Mouse (Mus musculus) stomach, embryonic 16.5 days (tissue): ENCODE data around the gene Dnph1. TPM values are rescaled to one million over a fixed set of nuclear protein-coding genes. Genes with fewer than 3 reads are reported as not detected.
"Not testable (repeated sequence)": the region's sequence is repeated elsewhere in the genome, so short reads cannot be mapped to it uniquely, and the experiment has no call there.

Source experiments
- ATAC-seq: fragments of 200-750 bp; cut with Nextera tagmentation; 2 replicates; pipeline ENCODE4 v1.8.0; 2017; ENCODE audit warnings: moderate number of reproducible peaks, moderate TSS enrichment; ENCODE audit not compliant: insufficient read depth, low FRiP score
- H3K27ac ChIP-seq: fragments of 300-500 bp; sonication (generic); 2 replicates; pipeline ENCODE4 v1.5.1; 2014; ENCODE audit warnings: low read length
- H3K27me3 ChIP-seq: fragments of 300-500 bp; sonication (generic); 2 replicates; pipeline ENCODE4 v1.6.1; 2014; ENCODE audit warnings: low read length, control low read depth, mixed read lengths; ENCODE audit not compliant: control insufficient read depth, insufficient read depth
- H3K36me3 ChIP-seq: fragments of 300-500 bp; sonication (generic); 2 replicates; pipeline ENCODE4 v1.6.1; 2014; ENCODE audit warnings: low read length; ENCODE audit not compliant: control insufficient read depth, insufficient read depth
- H3K4me1 ChIP-seq: fragments of 300-500 bp; sonication (generic); 2 replicates; pipeline ENCODE4 v1.6.1; 2014; ENCODE audit warnings: low read length, control low read depth, mixed read lengths; ENCODE audit not compliant: control insufficient read depth, insufficient read depth
- H3K4me2 ChIP-seq: fragments of 300-500 bp; sonication (generic); 2 replicates; pipeline ENCODE4 v1.6.1; 2014; ENCODE audit warnings: low read depth, low read length, mixed read lengths
- H3K4me3 ChIP-seq: fragments of 300-500 bp; sonication (generic); replicated peaks from 2 replicates; pipeline ENCODE4 v1.5.1; 2014; ENCODE audit warnings: mild to moderate bottlenecking, low read length
- H3K9ac ChIP-seq: fragments of 300-500 bp; sonication (generic); 2 replicates; pipeline ENCODE4 v1.6.1; 2014; ENCODE audit warnings: low read length
- H3K9me3 ChIP-seq: fragments of 300-500 bp; sonication (generic); replicated peaks from 2 replicates; pipeline ENCODE4 v1.6.1; 2016; ENCODE audit warnings: low read length, control low read depth; ENCODE audit not compliant: control insufficient read depth
- WGBS: fragments of 180-500 bp; shearing (Covaris S2); extraction: QIAGEN DNeasy Blood & Tissue Kit; methylation state at CpG from one replicate; pipeline ENCODE4 v1.1.7; 2014; 5-methylcytosine and 5-hydroxymethylcytosine counted together
- polyA plus RNA-seq: library from polyadenylated mRNA; unstranded; fragments of >200 nt; fragmentation: Nextera tagmentation; extraction: Ambion mirVana; gene quantifications from 2 replicates; pipeline ENCODE4 v1.2.1, GENCODE M21; 2015

Gene Dnph1
- polyA plus RNA-seq, 1 experiment from 2014 or later: 40.4 TPM

DNA sequence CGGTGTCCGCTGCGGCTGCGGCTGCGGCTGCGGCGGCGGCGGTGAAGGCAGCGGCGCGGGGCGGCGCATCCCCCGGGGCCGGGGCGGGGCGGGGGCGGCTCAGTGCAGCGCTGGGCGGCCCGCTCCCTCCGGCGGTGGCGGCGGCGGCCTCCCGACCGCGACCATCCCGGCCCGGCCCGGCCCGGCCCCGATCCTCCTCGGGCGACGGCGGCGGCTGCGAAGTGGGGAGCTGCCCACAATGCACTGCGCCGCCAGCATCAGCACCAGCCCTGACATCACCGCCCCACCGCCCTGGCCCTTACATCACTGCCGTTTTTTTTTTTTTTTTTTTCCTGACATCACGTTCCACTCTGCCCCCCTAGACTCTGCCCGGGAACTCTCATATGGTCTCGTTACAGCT lies 9.1 kb upstream of the Dnph1 start, which contains the start of gene Ttbk1:
Gene Ttbk1, minus strand, starts transcription at position 245 of the 400 bp plus-strand sequence.
- WGBS: under 1% methylated on average over 43 of the region's 49 CpGs
- peak within 1 kb of the TSS; percentile 41 for H3K4me3 ChIP-seq
- no peaks in the 10 kb centered on the region for H3K9me3 ChIP-seq
- peaks cover 6% of the 10 kb centered on the region for H3K4me1 ChIP-seq
- H3K36me3 ChIP-seq: no peaks in the 10 kb centered on the region
- H3K4me2 ChIP-seq: peak within 1 kb of the TSS; percentile 55
- H3K9ac ChIP-seq: peak within 1 kb of the TSS; percentile 54; the same call in 1 of the 2 replicates
- H3K27ac ChIP-seq: no peak within 1 kb of the TSS
- no peak for ATAC-seq
- peaks cover 58% of the 10 kb centered on the region for H3K27me3 ChIP-seq

DNA sequence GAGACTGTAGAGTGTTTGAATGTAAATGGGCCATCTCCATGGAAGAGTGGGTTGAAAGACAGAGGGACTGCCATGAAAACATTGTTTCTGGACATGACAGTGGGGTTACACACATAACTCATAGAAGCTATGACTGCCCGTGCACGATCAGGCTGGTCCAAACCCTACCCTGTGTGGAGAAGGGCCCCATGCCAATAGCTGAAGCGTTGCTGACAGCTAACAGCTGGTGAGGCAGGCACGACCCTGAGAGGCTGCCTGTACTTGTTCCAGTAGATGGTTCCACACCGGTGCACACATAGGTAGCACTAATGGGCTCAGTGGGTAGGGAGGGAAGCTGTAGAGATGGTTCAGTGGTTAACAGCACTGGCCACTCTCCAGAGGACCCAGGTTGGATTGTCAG lies 1.0 kb upstream of the Dnph1 start:
- no peak overlapping the region for H3K4me3 ChIP-seq
- H3K4me1 ChIP-seq: peaks cover 10% of the 10 kb centered on the region
- H3K36me3 ChIP-seq: no peaks in the 10 kb centered on the region
- ATAC-seq: no peak
- H3K9me3 ChIP-seq: no peaks in the 10 kb centered on the region
- H3K27me3 ChIP-seq: no peaks in the 10 kb centered on the region
- no peak overlapping the region for H3K27ac ChIP-seq
- H3K9ac ChIP-seq: no peak overlapping the region
- WGBS: 78% methylated on average over 5 of the region's 5 CpGs
- no peak overlapping the region for H3K4me2 ChIP-seq

DNA sequence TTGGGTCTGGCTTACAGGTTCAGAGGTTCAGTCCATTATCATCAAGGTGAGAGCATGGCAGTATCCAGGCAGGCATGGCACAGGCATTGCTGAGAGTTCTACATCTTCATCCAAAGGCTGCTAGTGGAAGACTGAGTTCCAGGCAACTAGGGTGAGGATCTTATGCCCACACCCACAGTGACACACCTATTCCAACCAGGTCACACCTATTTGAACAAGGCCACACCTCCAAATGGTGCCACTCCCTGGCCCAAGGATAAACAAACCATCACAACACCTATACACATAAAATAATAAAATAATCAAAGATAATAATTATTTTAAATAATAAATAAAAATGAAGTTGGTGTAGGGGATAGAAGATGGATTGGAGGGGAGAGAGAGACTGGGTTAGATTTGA lies 430 bp upstream of the Dnph1 start:
- not testable (repeated sequence) for ATAC-seq, H3K9ac ChIP-seq, H3K9me3 ChIP-seq, H3K4me1 ChIP-seq, H3K36me3 ChIP-seq, H3K4me3 ChIP-seq, H3K27ac ChIP-seq, H3K27me3 ChIP-seq
- H3K4me2 ChIP-seq: peak overlapping the region; percentile 88; the same call in 1 of the 2 replicates

- ATAC-seq: no peak
- Histone ChIP-seq H3K27ac (peak overlapping the region; percentile 35; the same call in 1 of the 2 replicates), H3K4me1 (peaks cover 10% of the 10 kb centered on the region), H3K36me3 (no peaks in the 10 kb centered on the region), H3K4me2 (0 out of 2 replicates have a peak overlapping the region, but pooled peaks have one; percentile 88), H3K9me3 (no peaks in the 10 kb centered on the region), H3K27me3 (no peaks in the 10 kb centered on the region), H3K9ac (no peak overlapping the region), H3K4me3 (no peak overlapping the region)
- 54% methylated on average over 8 of the region's 8 CpGs for WGBS
These were observed 1.4 kb downstream of the Dnph1 start for GRCm38 (mm10) chr17:46497956-46498355.

GRCm38 (mm10) chr17:46502775-46503174 lies 6.3 kb downstream of the Dnph1 start:
- Histone ChIP-seq H3K4me1 (peaks cover under 1% of the 10 kb centered on the region; the same call in 1 of the 2 replicates), H3K9me3 (no peaks in the 10 kb centered on the region), H3K4me3 (no peak overlapping the region), H3K9ac (no peak overlapping the region), H3K27me3 (no peaks in the 10 kb centered on the region), H3K27ac (no peak overlapping the region), H3K4me2 (no peak overlapping the region), H3K36me3 (no peaks in the 10 kb centered on the region)
- ATAC-seq: no peak
- WGBS: 83% methylated on average over 2 of the region's 2 CpGs

DNA sequence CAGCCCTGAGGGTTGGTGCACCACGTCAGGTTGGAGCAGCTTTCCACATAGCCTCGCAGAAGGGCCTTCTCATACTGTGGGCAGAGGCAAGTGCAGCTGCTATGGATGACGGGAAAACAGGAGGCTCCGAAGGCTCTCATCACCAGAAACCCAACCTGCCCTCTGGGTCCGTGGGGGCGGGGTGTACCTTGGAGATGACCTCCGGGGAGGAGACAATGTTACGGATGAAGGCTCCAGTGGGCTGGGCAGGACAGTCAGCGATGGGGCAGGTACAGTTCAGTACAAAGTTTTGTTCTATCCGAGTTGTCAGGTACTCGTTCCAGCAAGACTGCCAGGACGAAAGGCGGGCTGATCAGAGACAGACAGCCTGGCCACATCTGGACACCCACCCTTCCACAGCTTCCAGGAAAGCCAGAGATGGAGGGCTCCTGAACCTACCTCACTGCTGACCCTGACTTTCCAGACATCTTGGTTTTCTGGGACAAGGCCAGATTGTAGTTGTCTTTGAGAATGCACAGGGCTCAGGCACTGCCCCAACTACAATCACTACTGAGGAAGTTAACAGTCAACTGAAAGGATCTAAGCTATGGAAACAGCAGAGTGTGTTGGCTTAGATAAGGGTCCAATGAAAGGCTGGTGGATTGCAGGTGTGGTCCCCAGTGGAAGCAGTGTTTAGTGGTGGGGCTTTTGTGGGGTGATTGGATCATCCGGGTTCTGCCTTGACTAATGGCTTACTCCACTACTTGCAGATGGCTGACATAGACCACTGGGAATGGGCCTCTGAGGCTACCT lies 7.5 kb downstream of the Dnph1 start:
- Histone ChIP-seq H3K36me3 (no peaks in the 10 kb centered on the region), H3K9me3 (no peaks in the 10 kb centered on the region), H3K27me3 (no peaks in the 10 kb centered on the region), H3K27ac (no peak overlapping the region), H3K9ac (no peak overlapping the region), H3K4me1 (no peaks in the 10 kb centered on the region), H3K4me2 (no peak overlapping the region), H3K4me3 (no peak overlapping the region)
- no peak for ATAC-seq
- 79% methylated on average over 14 of the region's 14 CpGs for WGBS

GRCm38 (mm10) chr17:46505617-46506016 lies 9.1 kb downstream of the Dnph1 start:
- Histone ChIP-seq H3K27me3 (no peaks in the 10 kb centered on the region), H3K9ac (no peak overlapping the region)

GRCm38 (mm10) chr17:46511059-46511710 lies 14.7 kb downstream of the Dnph1 start:
- Histone ChIP-seq H3K4me3 (no peak overlapping the region), H3K27me3 (no peaks in the 10 kb centered on the region), H3K9ac (no peak overlapping the region), H3K9me3 (no peaks in the 10 kb centered on the region), H3K36me3 (no peaks in the 10 kb centered on the region), H3K4me1 (no peaks in the 10 kb centered on the region), H3K27ac (no peak overlapping the region), H3K4me2 (no peak overlapping the region)
- 51% methylated on average over 11 of the region's 11 CpGs for WGBS
- 0 out of 2 replicates have a peak, but pooled peaks have one; percentile 44 for ATAC-seq

More at GRCm38 (mm10) chr17:46505617-46506016, 9.1 kb downstream of the Dnph1 start:
- ATAC-seq: no peak
- H3K27ac ChIP-seq: no peak overlapping the region
- H3K9me3 ChIP-seq: no peaks in the 10 kb centered on the region
- no peaks in the 10 kb centered on the region for H3K36me3 ChIP-seq
- H3K4me1 ChIP-seq: no peaks in the 10 kb centered on the region
- H3K4me3 ChIP-seq: no peak overlapping the region
- 82% methylated on average over 3 of the region's 3 CpGs for WGBS
- no peak overlapping the region for H3K4me2 ChIP-seq

- 52% methylated on average over 2 of the region's 2 CpGs for WGBS
- ATAC-seq: no peak
These were observed 16.8 kb downstream of the Dnph1 start for GRCm38 (mm10) chr17:46513329-46513728.

More at GRCm38 (mm10) chr17:46513329-46513728, 16.8 kb downstream of the Dnph1 start:
- Histone ChIP-seq H3K27me3 (no peaks in the 10 kb centered on the region), H3K4me1 (no peaks in the 10 kb centered on the region), H3K4me2 (no peak overlapping the region), H3K9me3 (no peaks in the 10 kb centered on the region), H3K4me3 (no peak overlapping the region), H3K36me3 (no peaks in the 10 kb centered on the region), H3K27ac (no peak overlapping the region), H3K9ac (no peak overlapping the region)
